Mouse (Mus musculus) heart, postnatal 0 days (tissue): ENCODE data around the gene Dkk2. TPM values are rescaled to one million over a fixed set of nuclear protein-coding genes. Genes with fewer than 3 reads are reported as not detected.
"Not testable (repeated sequence)": the region's sequence is repeated elsewhere in the genome, so short reads cannot be mapped to it uniquely, and the experiment has no call there.

ENCODE experiments used
- ATAC-seq: fragments of 200-750 bp; cut with Nextera tagmentation; 2 replicates; pipeline ENCODE4 v1.8.0; 2017; ENCODE audit warnings: low read depth, moderate number of reproducible peaks, moderate library complexity; ENCODE audit not compliant: insufficient read depth
- DNase-seq: peaks from one replicate; pipeline ENCODE4 v3.0.0-alpha.2; 2016; ENCODE audit warnings: low spot score
- H3K27ac ChIP-seq: fragments of 300-500 bp; sonication (generic); 2 replicates; pipeline ENCODE4 v1.5.1; 2014; ENCODE audit warnings: low read depth, mild to moderate bottlenecking
- H3K27me3 ChIP-seq: fragments of 300-500 bp; sonication (generic); 2 replicates; pipeline ENCODE4 v1.6.1; 2014; ENCODE audit warnings: low read length, mixed read lengths; ENCODE audit not compliant: control insufficient read depth, insufficient read depth
- H3K36me3 ChIP-seq: fragments of 300-500 bp; sonication (generic); replicated peaks from 2 replicates; pipeline ENCODE4 v1.6.1; 2014; ENCODE audit warnings: low read length, mixed read lengths; ENCODE audit not compliant: control insufficient read depth, insufficient read depth
- H3K4me1 ChIP-seq: fragments of 300-500 bp; sonication (generic); 2 replicates; pipeline ENCODE4 v1.6.1; 2014; ENCODE audit warnings: antibody characterized with exemption; ENCODE audit not compliant: control insufficient read depth, insufficient read depth
- H3K4me2 ChIP-seq: fragments of 300-500 bp; sonication (generic); 2 replicates; pipeline ENCODE4 v1.6.1; 2014; ENCODE audit warnings: low read depth, mild to moderate bottlenecking, low read length, moderate library complexity
- H3K4me3 ChIP-seq: fragments of 300-500 bp; sonication (generic); 2 replicates; pipeline ENCODE4 v1.5.1; 2014; ENCODE audit warnings: low read depth, low read length
- H3K9ac ChIP-seq: fragments of 300-500 bp; sonication (generic); replicated peaks from 2 replicates; pipeline ENCODE4 v1.6.1; 2014; ENCODE audit warnings: low read depth, low read length, mixed read lengths
- H3K9me3 ChIP-seq: fragments of 300-500 bp; sonication (generic); replicated peaks from 2 replicates; pipeline ENCODE4 v1.6.1; 2016; ENCODE audit warnings: low read length; ENCODE audit not compliant: control insufficient read depth
- CTCF ChIP-seq: IDR thresholded peaks from 2 replicates; pipeline ENCODE4 v1.5.1; 2016; ENCODE audit warnings: antibody characterized with exemption, control low read depth, low read depth
- EP300 ChIP-seq: IDR thresholded peaks from 2 replicates; pipeline ENCODE4 v1.6.1; 2016; ENCODE audit warnings: antibody characterized with exemption, low read depth
- WGBS: fragments of 180-500 bp; shearing (Covaris S2); extraction: QIAGEN DNeasy Blood & Tissue Kit; methylation state at CpG from one replicate; pipeline ENCODE4 v1.1.7; 2014; 5-methylcytosine and 5-hydroxymethylcytosine counted together
- polyA plus RNA-seq: library from polyadenylated mRNA; unstranded; fragments of >200 nt; fragmentation: Nextera tagmentation; extraction: Ambion mirVana; gene quantifications from 2 replicates; pipeline ENCODE4 v1.2.1, GENCODE M21; 2015
- total RNA-seq: library from RNA; depleted of rRNA; stranded (reverse); fragments of >200 nt; gene quantifications from 2 replicates; pipeline ENCODE4 v1.2.3, GENCODE M21; 2014; ENCODE audit warnings: low replicate concordance; rRNA removed

Dkk2 gene
- total RNA-seq = 0.08 TPM in 2 replicates
- 0.40 and 0.48 TPM in 2 replicates for polyA plus RNA-seq

GRCm38 (mm10) chr3:132085112-132085822 is at the start of gene Dkk2:
Gene Dkk2 (plus strand): TSS chr3:132085292.
- under 1% methylated on average over 33 of the region's 33 CpGs for WGBS
- no peak within 1 kb of the TSS for H3K27ac ChIP-seq
- H3K27me3 ChIP-seq = peaks cover 34% of the 10 kb centered on the region
- no peaks in the 10 kb centered on the region for H3K36me3 ChIP-seq
- H3K9me3 ChIP-seq = no peaks in the 10 kb centered on the region
- TF ChIP-seq CTCF (no peak), EP300 (no peak)
- H3K4me3 ChIP-seq = peak within 1 kb of the TSS; percentile 37
- DNase-seq (no peak), ATAC-seq (no peak)
- H3K9ac ChIP-seq = no peak within 1 kb of the TSS
- H3K4me2 ChIP-seq = peak within 1 kb of the TSS; percentile 71
- peaks cover 13% of the 10 kb centered on the region; the same call in 1 of the 2 replicates for H3K4me1 ChIP-seq

DNA sequence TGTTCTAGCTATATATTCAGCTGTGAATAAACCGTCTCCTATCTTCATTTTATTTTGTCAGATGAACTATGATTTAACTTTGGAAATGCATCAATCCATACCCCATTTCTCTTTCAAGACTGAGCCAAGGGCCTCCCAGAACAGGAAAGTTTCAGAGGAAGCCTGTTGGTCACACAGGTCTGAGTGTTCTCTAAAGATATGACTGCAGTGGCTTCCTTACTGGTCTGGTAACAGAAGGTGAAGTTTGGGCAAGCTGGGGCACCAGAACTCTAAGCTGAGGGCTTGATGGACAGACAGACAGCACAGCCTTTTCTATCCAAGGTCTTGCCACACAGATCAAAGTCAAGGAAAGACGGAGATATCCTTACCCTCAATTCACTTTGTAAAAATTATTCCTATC is 48.4 kb upstream of the Dkk2 start:
- no peak for TF ChIP-seq CTCF
- no peak for TF ChIP-seq EP300
- Histone ChIP-seq H3K27ac (no peak overlapping the region), H3K4me1 (no peaks in the 10 kb centered on the region), H3K4me3 (no peak overlapping the region), H3K27me3 (no peaks in the 10 kb centered on the region), H3K4me2 (no peak overlapping the region), H3K9me3 (no peaks in the 10 kb centered on the region), H3K36me3 (no peaks in the 10 kb centered on the region), H3K9ac (no peak overlapping the region)
- no peak for DNase-seq
- 85% methylated on average over 2 of the region's 2 CpGs for WGBS
- no peak for ATAC-seq

- Histone ChIP-seq H3K9me3 (no peaks in the 10 kb centered on the region), H3K4me3 (no peak overlapping the region), H3K4me1 (no peaks in the 10 kb centered on the region), H3K27me3 (no peaks in the 10 kb centered on the region), H3K36me3 (no peaks in the 10 kb centered on the region), H3K27ac (no peak overlapping the region), H3K9ac (no peak overlapping the region), H3K4me2 (peak overlapping the region; percentile 33)
- WGBS = 26% methylated on average over 10 of the region's 10 CpGs
- TF ChIP-seq EP300 (no peak), CTCF (no peak)
- DNase-seq (no peak), ATAC-seq (no peak)
These were observed 47.4 kb upstream of the Dkk2 start for GRCm38 (mm10) chr3:132037670-132038069.

DNA sequence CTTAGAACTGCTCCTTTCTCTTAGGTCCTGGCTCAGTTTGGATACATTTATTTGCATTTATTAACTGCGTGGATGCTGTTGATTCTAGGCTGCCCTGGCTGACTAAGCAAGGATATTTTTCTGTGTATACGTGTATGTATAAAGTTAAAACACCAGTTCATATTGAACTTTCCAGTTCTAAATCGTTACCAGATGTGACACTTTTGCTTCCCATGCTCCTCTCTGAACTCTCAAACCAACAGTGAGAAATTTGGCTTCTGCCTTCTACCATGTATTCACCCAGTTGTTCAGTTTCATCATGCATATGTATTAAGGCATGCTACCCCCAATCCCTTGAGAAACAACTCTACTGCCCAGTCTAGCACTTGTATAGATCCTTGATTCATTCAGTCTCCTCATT is 45.0 kb upstream of the Dkk2 start:
- no peak for ATAC-seq
- WGBS = 74% methylated on average over 3 of the region's 3 CpGs
- Histone ChIP-seq H3K36me3 (no peaks in the 10 kb centered on the region), H3K27me3 (no peaks in the 10 kb centered on the region), H3K4me3 (no peak overlapping the region), H3K9ac (no peak overlapping the region), H3K9me3 (no peaks in the 10 kb centered on the region), H3K27ac (no peak overlapping the region), H3K4me1 (no peaks in the 10 kb centered on the region), H3K4me2 (no peak overlapping the region)
- no peak for TF ChIP-seq CTCF
- DNase-seq = no peak

- Histone ChIP-seq H3K27me3 (no peaks in the 10 kb centered on the region), H3K36me3 (no peaks in the 10 kb centered on the region), H3K9ac (no peak overlapping the region), H3K9me3 (no peaks in the 10 kb centered on the region), H3K4me2 (no peak overlapping the region), H3K4me3 (no peak overlapping the region), H3K27ac (no peak overlapping the region), H3K4me1 (no peaks in the 10 kb centered on the region)
- DNase-seq = no peak
- ATAC-seq = no peak
- TF ChIP-seq CTCF = no peak
- TF ChIP-seq EP300 = no peak
- 69% methylated on average over 8 of the region's 8 CpGs for WGBS
These were observed 34.1 kb upstream of the Dkk2 start for GRCm38 (mm10) chr3:132050884-132051457.

DNA sequence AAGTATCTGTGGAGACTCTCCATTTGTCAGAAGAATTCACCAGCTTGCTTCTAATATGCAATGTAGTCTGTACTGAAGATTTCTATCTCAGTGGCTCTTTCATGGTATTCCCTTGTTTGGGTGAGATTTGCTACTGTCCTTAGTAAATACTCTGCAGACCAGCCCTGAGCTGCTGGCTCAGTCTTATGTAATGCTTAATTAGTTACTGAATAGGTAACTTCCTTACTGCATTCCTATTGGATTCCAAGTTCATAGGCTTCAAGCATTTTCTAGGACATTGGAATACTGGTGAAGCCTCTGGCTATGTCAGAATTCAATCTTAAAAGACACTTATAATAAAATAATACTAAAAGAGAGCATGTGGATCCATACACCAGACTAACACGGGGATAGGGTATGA is 22.3 kb upstream of the Dkk2 start:
- WGBS = 65% methylated on average over 1 of the region's 1 CpGs
- H3K4me1 ChIP-seq = not testable (repeated sequence)

More for the DNA sequence above, 22.3 kb upstream of the Dkk2 start:
- H3K4me2 ChIP-seq, H3K27ac ChIP-seq, H3K4me3 ChIP-seq, H3K36me3 ChIP-seq, H3K9ac ChIP-seq, H3K27me3 ChIP-seq, DNase-seq, H3K9me3 ChIP-seq, ATAC-seq: not testable (repeated sequence)
